Mouse (Mus musculus) cortical plate, adult 2 months (tissue): ENCODE measurements around the gene H2-DMa.

Experiments used
- CTCF ChIP-seq: fragments of 200-500 bp; IDR thresholded peaks from 2 replicates; pipeline ENCODE4 v1.5.1; 2011; ENCODE audit warnings: mild to moderate bottlenecking, control low read depth, low read length; ENCODE audit not compliant: insufficient read depth; ENCODE audit errors: extremely low read depth
- POLR2A ChIP-seq: fragments of 200-500 bp; IDR thresholded peaks from 2 replicates; pipeline ENCODE4 v1.6.1; 2011; ENCODE audit warnings: mild to moderate bottlenecking, low read length, control low read depth; ENCODE audit not compliant: insufficient read depth; ENCODE audit errors: extremely low read depth

DNA sequence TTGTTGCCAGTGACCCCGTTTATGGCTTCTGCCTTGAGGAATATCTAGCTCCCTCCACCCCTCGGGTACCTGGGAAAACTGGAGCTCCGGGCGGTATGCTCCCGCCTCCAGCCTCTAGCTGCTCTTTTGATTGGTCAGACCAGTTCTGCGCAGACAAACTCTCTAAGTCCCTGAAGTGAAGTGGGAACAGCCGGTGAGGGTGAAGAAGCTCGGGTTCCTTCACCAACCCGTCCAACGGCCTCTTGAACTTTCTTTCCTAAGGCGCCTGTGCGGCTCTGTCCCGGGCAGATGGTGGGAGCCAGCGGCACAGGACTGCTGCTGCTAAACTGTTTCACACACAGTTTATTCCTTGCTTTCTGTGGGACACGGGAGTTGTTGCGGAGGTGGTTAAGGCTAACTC, 20.1 kb downstream of the H2-DMa start:
- TF ChIP-seq CTCF (no peak), POLR2A (no peak)
